20 mouse cellular contexts compared by ENCODE assay signal in the genomic region with DNA sequence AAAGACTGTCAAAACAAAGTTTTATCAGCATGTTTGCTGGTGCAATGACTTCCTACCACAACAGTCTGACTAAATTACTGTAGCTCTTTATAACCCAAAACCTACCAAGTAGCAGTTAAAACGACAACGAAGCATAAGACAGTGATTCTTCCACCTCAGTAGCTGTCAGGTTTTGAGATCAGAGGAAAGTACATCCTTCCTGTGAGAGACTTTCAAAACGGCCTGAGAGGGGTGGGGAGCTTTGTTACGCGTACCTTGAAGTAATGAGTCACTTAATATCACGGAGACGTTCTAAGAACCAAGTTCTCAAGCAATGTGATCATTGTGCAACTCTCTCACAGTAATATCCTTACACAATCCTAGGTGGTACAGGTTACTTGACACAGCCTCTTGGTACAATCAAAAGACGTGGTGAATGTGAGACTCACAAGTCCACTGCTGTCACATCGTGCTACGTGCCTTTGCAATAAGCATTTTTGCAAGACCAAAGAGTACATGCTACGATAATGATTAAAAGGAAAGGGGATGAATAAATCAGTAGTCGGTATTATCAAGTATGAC. TPM values are rescaled to one million over a fixed set of nuclear protein-coding genes. Genes with fewer than 3 reads are reported as not detected.
DNase-seq lines count a peak whose midpoint lies in the region; ATAC-seq and TF ChIP-seq lines count a peak whose summit lies in the region.
"Had no signal": no experiment of that assay in that cellular context is flagged by ENCODE, and none has a peak within 500 bp of the region (broad histone marks: within the 10 kb centered on the region; RNA-seq: fewer than 3 reads in every experiment).

No protein-coding gene starts in this region.

- no peak overlapping the region for H3K4me2 ChIP-seq in intestine, embryonic 16.5 days (ENCODE audit: low read depth, low read length)
- H3K4me2 ChIP-seq in intestine, embryonic 15.5 days (replicated peaks), result no peak overlapping the region
- H3K4me2 ChIP-seq: kidney, embryonic 15.5 days; limb, embryonic 13.5 days; liver, embryonic 15.5 days had no signal

- TF ChIP-seq POLR2A in thymus, adult 2 months (IDR thresholded peaks at IDR 0.05; ENCODE audit: control insufficient read depth, extremely low read depth, insufficient read depth, low read length, poor library complexity), result no peak

- no peak overlapping the region for H3K4me3 ChIP-seq in intestine, embryonic 16.5 days (ENCODE audit: low read length)
- no peak overlapping the region for H3K4me3 ChIP-seq in intestine, embryonic 15.5 days (replicated peaks)
- H3K4me3 ChIP-seq in thymus, adult 2 months (ENCODE audit: control insufficient read depth, insufficient read depth, low read length), result no peak overlapping the region
- H3K4me3 ChIP-seq: hindbrain, embryonic 10.5 days; kidney, embryonic 15.5 days; limb, embryonic 13.5 days; liver, embryonic 15.5 days; midbrain, embryonic 10.5 days had no signal

- no peak overlapping the region for H3K27ac ChIP-seq in intestine, embryonic 16.5 days (ENCODE audit: low read length)
- no peak overlapping the region for H3K27ac ChIP-seq in intestine, embryonic 15.5 days
- no peak overlapping the region; the same call in 1 of the 2 replicates for H3K27ac ChIP-seq in thymus, adult 2 months (ENCODE audit: control insufficient read depth, insufficient read depth, low read length)
- H3K27ac ChIP-seq: hindbrain, embryonic 10.5 days; kidney, embryonic 15.5 days; limb, embryonic 13.5 days; liver, embryonic 15.5 days; midbrain, embryonic 10.5 days had no signal

- H3K4me1 ChIP-seq in intestine, embryonic 16.5 days (ENCODE audit: control insufficient read depth, insufficient read depth, low read length), result no peaks in the 10 kb centered on the region
- H3K4me1 ChIP-seq in intestine, embryonic 15.5 days (replicated peaks), result no peaks in the 10 kb centered on the region
- H3K4me1 ChIP-seq in thymus, adult 2 months (replicated peaks; ENCODE audit: control insufficient read depth, insufficient read depth, low read length), result peaks cover 19% of the 10 kb centered on the region
- H3K4me1 ChIP-seq: hindbrain, embryonic 10.5 days; kidney, embryonic 15.5 days; limb, embryonic 13.5 days; liver, embryonic 15.5 days; midbrain, embryonic 10.5 days had no signal

- 84% methylated on average over 12 of the region's 12 CpGs for WGBS in intestine, embryonic 16.5 days
- 85% methylated on average over 12 of the region's 12 CpGs for WGBS in intestine, embryonic 15.5 days
- 42% methylated on average over 12 of the region's 12 CpGs for WGBS in thymus, adult 2 months

- H3K9me3 ChIP-seq in intestine, embryonic 16.5 days (ENCODE audit: control insufficient read depth, low read length), result no peaks in the 10 kb centered on the region
- H3K9me3 ChIP-seq in intestine, embryonic 15.5 days, result no peaks in the 10 kb centered on the region
- H3K9me3 ChIP-seq: hindbrain, embryonic 10.5 days; kidney, embryonic 15.5 days; liver, embryonic 15.5 days; midbrain, embryonic 10.5 days had no signal

- H3K36me3 ChIP-seq in intestine, embryonic 16.5 days (ENCODE audit: control insufficient read depth, insufficient read depth, low read length), result peaks cover 4% of the 10 kb centered on the region; the same call in 1 of the 2 replicates
- no peaks in the 10 kb centered on the region for H3K36me3 ChIP-seq in intestine, embryonic 15.5 days
- peaks cover 51% of the 10 kb centered on the region for H3K36me3 ChIP-seq in thymus, adult 2 months (ENCODE audit: control insufficient read depth, insufficient read depth, low read length)

- H3K27me3 ChIP-seq in intestine, embryonic 16.5 days (replicated peaks; ENCODE audit: control insufficient read depth, insufficient read depth, low read length), result no peaks in the 10 kb centered on the region
- no peaks in the 10 kb centered on the region for H3K27me3 ChIP-seq in intestine, embryonic 15.5 days (replicated peaks)
- no peaks in the 10 kb centered on the region for H3K27me3 ChIP-seq in thymus, adult 2 months (ENCODE audit: control insufficient read depth, insufficient read depth, low read length)
- H3K27me3 ChIP-seq: kidney, embryonic 15.5 days; limb, embryonic 13.5 days; liver, embryonic 15.5 days had no signal

- DNase-seq in thymus, adult 2 months, result peak; percentile 42
- DNase-seq in thymus, postnatal 4 days, result no peak
- peak; percentile 71 for DNase-seq in induced T-regulatory cell, adult 2 months (ENCODE audit: low read depth)
- peak; percentile 56 for DNase-seq in thymus, postnatal 14 days
- no peak for DNase-seq in retina, embryonic 14.5 days (ENCODE audit: low spot score)
- no peak for DNase-seq in frontal cortex, postnatal 14 days (ENCODE audit: low spot score in 2 of 2)
- DNase-seq: adrenal gland, postnatal 14 days; cerebellum, adult 11 months; cerebellum, postnatal 10 days; gastrocnemius, postnatal 14 days; lung, postnatal 4 days; retina, postnatal 1 day; right cerebral cortex, postnatal 4 days had no signal

- ATAC-seq in intestine, embryonic 16.5 days, result 0 out of 2 replicates have a peak, but pooled peaks have one; percentile 36
- ATAC-seq in intestine, embryonic 15.5 days, result no peak

- H3K9ac ChIP-seq in intestine, embryonic 16.5 days (ENCODE audit: low read depth, low read length), result no peak overlapping the region
- no peak overlapping the region for H3K9ac ChIP-seq in intestine, embryonic 15.5 days
- H3K9ac ChIP-seq: kidney, embryonic 15.5 days; limb, embryonic 13.5 days; liver, embryonic 15.5 days had no signal

- TF ChIP-seq CTCF in thymus, adult 2 months (IDR thresholded peaks at IDR 0.05; ENCODE audit: borderline replicate concordance, control insufficient read depth, extremely low read depth, insufficient read depth, low read length, poor library complexity), result no peak

RNA-seq across cellular contexts. Expression of a gene that starts 22.0 kb away (rescaled TPM):
- 39.9 and 42.2 TPM in 2 replicates for polyA plus RNA-seq in intestine, embryonic 16.5 days (2015; fragmentation: Nextera tagmentation; extraction: Ambion mirVana)
- polyA plus RNA-seq in intestine, embryonic 15.5 days (2015; fragmentation: Nextera tagmentation; extraction: Ambion mirVana), result 30.7 and 34.9 TPM in 2 replicates
- polyA plus RNA-seq in thymus, adult 2 months (2012; rRNA removed), result 119 and 136 TPM in 2 replicates

RNA-seq across cellular contexts. Expression of a gene that starts 30.3 kb away (rescaled TPM):
- 3.6 and 4.0 TPM in 2 replicates for polyA plus RNA-seq in intestine, embryonic 16.5 days (2015; fragmentation: Nextera tagmentation; extraction: Ambion mirVana)
- polyA plus RNA-seq in intestine, embryonic 15.5 days (2015; fragmentation: Nextera tagmentation; extraction: Ambion mirVana), result 3.2 and 4.2 TPM in 2 replicates
- 9.4 and 13.6 TPM in 2 replicates for polyA plus RNA-seq in thymus, adult 2 months (2012; rRNA removed)

RNA-seq across cellular contexts. Expression of a gene that starts 45.3 kb away (rescaled TPM):
- polyA plus RNA-seq in intestine, embryonic 16.5 days (2015; fragmentation: Nextera tagmentation; extraction: Ambion mirVana), result 5.7 and 5.8 TPM in 2 replicates
- polyA plus RNA-seq in intestine, embryonic 15.5 days (2015; fragmentation: Nextera tagmentation; extraction: Ambion mirVana), result 6.3 and 6.7 TPM in 2 replicates
- 5.5 and 7.4 TPM in 2 replicates for polyA plus RNA-seq in thymus, adult 2 months (2012; rRNA removed)

Comparison
In these comparisons a context has a peak if more than half of its experiments do, and no peak if none do; other contexts are left out.
1. DNase-seq: peak in thymus, adult 2 months (single experiment), induced T-regulatory cell, adult 2 months (single experiment) and thymus, postnatal 14 days (single experiment); none in thymus, postnatal 4 days (single experiment), retina, embryonic 14.5 days (single experiment) and frontal cortex, postnatal 14 days (0 of 2).